Mouse (Mus musculus): ENCODE measurements around the gene Ltf. TPM values are rescaled to one million over a fixed set of nuclear protein-coding genes. Genes with fewer than 3 reads are reported as not detected.
A peak's percentile ranks its signal among the peaks of the same experiment; 100 is the strongest.

Ltf gene
- total RNA-seq, 1 experiment from 2014 or later: 1.6 TPM

DNA sequence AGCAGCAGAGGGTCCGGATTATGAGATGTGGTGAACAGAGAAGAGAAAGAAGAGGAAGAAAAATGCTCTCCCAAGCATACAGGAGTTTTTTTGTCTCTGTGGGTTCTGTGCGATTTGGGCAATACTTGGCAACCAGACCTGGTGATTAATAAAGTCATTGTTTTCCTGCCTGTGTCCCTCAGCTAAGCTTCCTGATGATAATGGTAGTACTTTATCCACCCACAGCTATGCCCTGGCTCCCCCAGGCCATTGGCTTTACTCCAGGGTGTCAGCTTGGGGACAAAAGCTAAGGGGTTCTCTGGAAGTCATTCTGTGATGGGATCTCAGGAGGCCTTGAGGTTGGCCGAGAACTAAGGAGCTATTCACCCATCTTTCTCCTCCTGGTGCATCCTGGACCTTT lies 7.0 kb upstream of the Ltf start:
- no peak for ATAC-seq (replicated peaks; ENCODE audit: insufficient number of reproducible peaks, low FRiP score, low TSS enrichment, poor library complexity, severe bottlenecking)

DNA sequence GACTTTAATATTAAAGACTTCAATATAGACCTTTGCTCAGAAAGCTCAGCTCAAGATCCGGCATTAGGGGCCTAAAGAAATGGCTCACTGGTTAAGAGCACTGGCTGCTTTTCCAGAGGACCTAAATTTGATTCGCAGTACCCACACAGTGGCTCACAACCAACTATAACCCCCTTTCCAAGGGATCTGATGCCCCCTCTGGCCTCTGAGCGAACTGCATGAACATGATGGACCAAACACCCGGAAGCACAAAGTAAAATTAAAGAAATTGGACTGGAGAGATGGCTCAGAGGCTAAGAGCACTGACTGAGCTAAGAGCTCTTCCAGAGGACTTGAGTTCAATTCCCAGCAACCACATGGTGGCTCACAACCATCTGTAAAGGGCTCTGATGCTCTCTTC lies 3.4 kb upstream of the Ltf start:
- ATAC-seq (replicated peaks; ENCODE audit: insufficient number of reproducible peaks, low FRiP score, low TSS enrichment, poor library complexity, severe bottlenecking): no peak

DNA sequence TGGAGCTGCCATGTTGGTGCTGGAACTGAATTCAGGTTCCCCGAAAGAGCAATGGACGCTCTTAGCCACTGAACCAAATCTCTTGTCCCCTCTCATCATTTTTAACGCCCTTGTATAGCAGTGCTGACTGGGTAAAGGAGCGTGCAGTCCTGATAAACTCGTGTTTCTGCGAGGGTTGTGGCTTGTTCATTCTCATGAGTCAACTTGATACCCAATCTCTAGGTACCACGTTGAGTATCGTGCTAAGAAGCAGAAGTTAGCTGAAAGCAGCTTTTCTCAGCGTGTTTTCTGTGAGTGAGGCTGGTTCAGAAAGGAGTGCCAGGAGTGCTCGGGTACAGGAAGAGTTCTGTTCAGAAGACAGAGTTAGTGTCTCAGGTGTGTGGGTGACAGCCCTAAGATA lies 7.7 kb downstream of the Ltf start:
- ATAC-seq (replicated peaks; ENCODE audit: insufficient number of reproducible peaks, low FRiP score, low TSS enrichment, poor library complexity, severe bottlenecking): no peak

DNA sequence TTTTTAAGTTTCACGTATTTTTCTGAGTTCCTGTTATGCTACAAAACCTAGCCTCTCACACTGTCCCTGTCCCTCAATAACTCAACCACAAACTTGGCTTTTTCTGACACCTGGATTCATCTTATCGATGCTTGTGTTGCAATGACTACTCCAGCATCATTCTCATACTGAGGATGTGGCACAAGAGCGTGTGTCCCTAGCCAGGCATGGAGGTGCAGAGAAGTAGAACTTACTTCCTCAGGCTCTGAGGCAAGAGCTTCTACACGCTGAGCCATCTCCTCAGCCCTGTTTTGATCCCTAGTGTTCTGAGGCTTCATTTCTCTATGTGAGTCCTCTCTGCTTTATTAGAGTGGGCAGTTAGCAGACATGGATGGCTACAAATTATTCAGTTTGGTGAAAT lies 14.6 kb downstream of the Ltf start:
- ATAC-seq (replicated peaks; ENCODE audit: insufficient number of reproducible peaks, low FRiP score, low TSS enrichment, poor library complexity, severe bottlenecking): peak; percentile 59; the same call in 1 of the 2 replicates

DNA sequence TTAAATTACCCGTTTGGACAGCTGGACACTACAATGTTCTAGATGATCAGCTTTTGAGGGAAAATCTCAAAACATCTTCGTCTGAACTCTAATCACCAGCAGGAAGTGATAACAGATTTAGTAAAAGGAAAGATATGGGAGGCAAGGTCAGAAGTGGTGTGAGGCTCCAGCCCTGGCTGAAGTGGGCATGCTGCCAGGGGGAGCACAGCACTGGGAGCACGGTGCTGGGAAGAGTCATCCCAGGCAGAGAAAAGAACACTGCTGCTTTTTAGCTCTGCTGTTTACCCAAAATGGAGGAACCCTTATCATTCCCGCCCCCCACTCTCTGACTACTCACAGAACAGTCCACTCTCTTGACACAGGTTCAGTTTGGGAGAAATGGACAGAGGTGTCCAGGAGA lies 20.9 kb downstream of the Ltf start:
- ATAC-seq (replicated peaks; ENCODE audit: insufficient number of reproducible peaks, low FRiP score, low TSS enrichment, poor library complexity, severe bottlenecking): no peak

DNA sequence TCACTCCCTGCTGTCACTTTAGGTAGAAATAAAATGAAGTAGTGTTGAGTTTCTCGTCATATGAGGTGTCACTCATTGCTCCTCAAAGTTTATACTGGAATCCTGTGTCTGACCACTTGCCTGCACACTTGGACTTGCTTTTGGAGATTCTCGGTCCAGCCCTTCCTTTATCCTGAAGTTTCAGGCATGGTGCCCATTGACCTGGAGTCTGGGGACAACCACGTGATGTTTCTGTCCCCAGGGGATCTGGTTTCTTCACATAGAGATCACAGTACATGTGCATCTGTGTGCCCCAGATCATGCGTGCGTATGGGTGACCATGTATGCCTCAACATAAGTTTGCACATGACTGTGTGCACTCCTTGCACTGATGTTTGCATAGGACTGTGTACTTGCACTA lies 23.2 kb downstream of the Ltf start:
- ATAC-seq (replicated peaks; ENCODE audit: insufficient number of reproducible peaks, low FRiP score, low TSS enrichment, poor library complexity, severe bottlenecking): no peak

DNA sequence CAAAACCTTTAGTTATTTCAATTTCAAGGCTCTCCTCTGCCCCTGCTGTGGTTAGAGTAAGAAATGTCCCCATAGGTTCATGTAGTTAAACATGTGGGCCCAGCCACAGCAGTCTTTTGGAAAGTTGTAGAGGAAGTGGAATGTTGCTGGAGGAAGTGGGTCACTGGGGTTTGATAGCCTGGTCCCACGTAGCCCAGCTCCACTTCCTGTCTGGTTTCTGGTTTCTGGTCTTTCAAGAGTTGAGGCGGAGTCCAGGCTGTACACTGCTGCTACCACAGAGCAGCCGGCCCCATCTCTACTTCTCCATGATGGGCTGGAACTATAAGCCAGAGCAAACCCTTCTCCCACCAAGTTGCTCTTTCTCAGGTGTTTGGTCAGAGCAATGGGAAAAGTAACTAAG lies 27.2 kb downstream of the Ltf start:
- ATAC-seq (replicated peaks; ENCODE audit: insufficient number of reproducible peaks, low FRiP score, low TSS enrichment, poor library complexity, severe bottlenecking): peak; percentile 92

DNA sequence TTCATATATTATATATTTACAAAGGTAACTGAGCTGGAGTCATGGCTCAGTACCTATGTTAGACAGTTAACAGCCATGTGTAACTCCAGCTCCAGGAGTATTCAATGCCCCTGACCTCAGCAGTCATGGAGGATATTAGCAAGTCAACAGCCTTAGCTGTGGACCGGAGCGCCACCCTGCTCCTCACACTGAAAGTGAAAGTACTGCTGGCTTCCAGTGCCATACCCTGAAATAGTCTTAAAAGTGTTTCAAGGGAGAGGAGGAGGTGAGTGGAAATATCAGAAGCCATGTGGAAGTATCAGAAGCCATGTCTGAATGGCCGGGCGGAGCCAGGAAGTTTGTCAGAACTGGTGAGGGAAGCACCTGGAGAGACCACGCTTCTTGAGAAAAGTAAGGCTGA lies 28.2 kb downstream of the Ltf start:
- ATAC-seq (replicated peaks; ENCODE audit: insufficient number of reproducible peaks, low FRiP score, low TSS enrichment, poor library complexity, severe bottlenecking): peak; percentile 37; the same call in 1 of the 2 replicates

DNA sequence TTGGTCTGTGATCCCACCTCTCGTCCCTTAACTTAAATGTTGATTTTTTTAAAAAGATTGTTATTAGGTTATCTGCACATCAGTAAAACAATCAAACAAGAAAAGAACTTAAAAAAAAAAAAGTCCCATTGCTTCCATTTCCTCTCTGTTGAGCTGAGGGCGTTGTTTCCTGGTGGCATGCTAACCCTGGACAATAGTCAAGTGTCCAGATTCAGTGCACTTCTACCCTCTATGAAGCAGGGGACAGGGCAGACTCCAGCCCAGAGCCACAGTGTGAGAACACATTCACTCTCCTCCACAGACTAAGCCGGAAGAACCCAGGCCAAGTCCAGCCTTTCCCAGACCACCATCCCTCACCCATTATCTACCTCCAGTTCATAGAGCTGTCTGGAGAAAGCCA lies 29.4 kb downstream of the Ltf start:
- no peak for ATAC-seq (replicated peaks; ENCODE audit: insufficient number of reproducible peaks, low FRiP score, low TSS enrichment, poor library complexity, severe bottlenecking)

DNA sequence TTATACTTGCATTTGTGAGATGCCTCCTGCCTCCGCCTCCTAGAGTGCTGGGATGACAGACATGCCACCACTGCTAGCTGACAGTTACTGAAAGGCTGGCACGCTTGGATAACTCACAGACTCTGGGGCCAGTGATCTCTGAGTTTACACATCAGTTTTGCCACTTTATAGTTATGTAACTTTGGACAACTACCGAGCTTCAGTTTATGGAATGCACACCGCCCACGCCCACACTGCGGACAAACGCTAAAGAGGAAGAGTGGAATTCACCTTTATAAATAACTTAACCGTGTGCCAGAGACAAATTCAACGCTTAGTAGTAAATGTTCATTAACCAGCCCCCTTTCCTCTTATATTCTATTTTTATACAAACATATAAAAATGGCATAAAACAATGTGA lies 35.9 kb downstream of the Ltf start:
- ATAC-seq (replicated peaks; ENCODE audit: insufficient number of reproducible peaks, low FRiP score, low TSS enrichment, poor library complexity, severe bottlenecking): no peak

DNA sequence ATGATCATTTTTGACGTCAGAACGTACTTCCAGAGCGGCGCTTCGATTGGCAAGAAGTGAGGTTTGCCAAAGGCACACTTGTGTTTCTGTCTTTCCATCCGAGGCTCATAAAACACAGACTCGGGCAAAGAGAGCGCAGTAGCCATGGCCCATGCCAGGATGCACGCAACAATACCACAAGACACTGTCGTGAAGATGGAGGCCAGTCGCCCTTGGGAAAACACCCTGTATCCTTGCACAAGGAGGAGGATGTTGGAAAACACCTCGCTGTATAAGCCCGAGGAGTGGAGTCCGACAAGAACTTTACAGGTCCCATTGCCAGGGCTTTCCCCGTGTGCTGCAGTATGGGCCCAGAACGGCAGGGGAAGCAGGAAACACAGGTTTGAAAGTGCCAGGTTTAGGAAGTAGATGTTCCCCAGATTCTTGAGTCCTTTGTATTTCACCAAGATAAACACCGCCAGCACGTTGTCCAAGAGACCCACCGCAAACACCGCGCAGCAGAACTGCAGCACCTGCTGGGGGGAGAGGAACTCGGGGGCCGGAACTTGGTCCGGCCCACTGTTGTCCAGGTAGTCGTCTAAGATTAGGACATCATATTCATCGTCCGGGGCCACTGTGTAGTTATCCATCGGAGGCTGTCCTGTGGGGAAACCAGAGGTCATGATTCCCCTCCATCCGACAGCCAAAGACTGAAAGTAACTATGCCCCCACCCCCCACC lies 36.9 kb downstream of the Ltf start:
- ATAC-seq (replicated peaks; ENCODE audit: insufficient number of reproducible peaks, low FRiP score, low TSS enrichment, poor library complexity, severe bottlenecking): no peak

DNA sequence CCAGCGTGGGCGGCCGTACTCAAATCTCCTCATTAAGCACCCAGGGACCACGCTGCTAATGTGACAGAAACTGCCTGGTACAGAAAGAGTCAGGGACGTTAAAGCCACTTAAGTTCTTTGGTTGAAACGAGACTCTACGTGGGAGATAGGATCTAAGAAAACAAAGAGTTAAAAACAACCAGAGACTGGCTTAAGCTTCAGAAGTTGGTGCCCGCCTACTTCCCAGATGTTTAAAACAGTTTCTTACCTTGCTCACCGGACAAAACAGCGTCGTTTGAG lies 37.4 kb downstream of the Ltf start:
- no peak for ATAC-seq (replicated peaks; ENCODE audit: insufficient number of reproducible peaks, low FRiP score, low TSS enrichment, poor library complexity, severe bottlenecking)

DNA sequence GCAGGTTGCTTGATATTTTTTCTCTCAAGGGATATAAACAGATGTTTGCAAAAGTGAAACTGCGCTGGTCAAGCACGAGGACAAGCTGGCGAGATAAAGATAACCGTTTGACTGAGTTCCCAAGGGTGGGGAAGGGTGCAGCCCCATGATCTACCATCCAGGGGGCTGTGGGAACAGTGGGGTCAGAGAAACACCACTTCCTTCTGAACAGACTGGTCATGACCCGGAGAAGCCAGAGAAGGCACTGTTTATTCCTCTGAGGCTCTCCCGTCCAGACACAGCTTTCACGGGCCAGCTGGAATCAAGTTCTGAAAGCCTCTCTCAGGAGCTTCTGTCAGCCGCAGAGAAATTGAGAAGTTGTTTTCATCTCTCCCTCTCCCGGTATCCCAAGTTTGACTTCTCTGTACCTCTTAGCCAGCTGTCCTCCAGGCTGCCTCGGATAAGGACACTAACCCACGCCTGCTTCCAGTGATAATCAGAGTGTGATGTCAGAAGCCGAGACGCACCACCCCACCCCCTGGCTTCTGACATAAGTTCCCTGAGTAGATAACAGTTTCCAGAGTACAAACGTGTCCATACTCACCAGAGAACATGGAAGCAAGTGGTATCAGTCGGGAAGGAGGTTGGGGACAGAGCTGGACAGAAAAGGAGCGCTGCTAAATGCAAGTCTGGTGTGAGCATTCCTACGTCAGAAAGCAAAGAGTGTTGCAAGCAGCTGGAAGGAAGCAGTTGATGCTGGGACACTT lies 37.9 kb downstream of the Ltf start, which contains the start of gene Ccrl2:
TSS of gene Ccrl2 (minus strand) at position 722 of the 746 bp plus-strand sequence.
- ATAC-seq (replicated peaks; ENCODE audit: insufficient number of reproducible peaks, low FRiP score, low TSS enrichment, poor library complexity, severe bottlenecking): peak; percentile 46; the same call in 1 of the 2 replicates

DNA sequence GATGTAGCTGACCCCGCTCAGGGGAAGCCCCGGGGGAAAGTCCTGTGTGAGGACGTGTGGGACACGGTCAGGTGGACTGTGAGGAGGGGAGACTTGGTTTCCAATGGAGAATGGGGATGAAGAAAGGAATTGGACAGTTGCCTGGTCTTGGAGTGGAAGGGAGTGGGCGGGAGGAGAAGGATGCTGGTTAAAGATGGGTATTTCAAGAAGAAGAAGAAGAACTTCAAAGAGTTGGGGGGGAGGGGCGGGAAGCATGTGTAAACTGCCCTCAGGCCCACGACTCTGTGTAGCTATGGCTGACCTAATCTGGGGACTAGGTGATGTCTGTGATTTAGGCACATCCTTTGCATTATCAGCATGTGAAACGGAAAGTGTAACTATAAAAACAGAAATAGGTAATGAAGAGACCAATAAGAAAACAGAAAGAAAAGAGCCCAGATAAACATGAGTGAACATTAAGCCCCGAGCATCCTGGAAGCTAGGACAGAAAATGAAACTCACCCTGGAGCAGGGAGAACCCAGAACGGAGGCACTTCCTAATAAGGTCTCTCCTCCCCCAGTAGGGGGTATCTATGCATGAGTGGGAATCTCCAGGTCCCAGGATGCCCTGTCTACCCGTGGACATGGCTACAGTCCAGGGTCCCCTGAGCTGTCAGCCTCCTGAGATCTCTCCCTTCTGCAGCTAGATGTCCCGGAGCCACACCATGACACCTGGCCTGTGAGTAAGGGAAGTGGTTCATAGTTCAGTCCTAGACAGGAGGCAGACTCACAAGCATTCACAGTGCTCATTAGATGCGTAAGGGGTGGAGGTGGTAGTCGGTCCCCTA lies 38.7 kb downstream of the Ltf start:
- no peak; the same call in 1 of the 2 replicates for ATAC-seq (replicated peaks; ENCODE audit: insufficient number of reproducible peaks, low FRiP score, low TSS enrichment, poor library complexity, severe bottlenecking)

DNA sequence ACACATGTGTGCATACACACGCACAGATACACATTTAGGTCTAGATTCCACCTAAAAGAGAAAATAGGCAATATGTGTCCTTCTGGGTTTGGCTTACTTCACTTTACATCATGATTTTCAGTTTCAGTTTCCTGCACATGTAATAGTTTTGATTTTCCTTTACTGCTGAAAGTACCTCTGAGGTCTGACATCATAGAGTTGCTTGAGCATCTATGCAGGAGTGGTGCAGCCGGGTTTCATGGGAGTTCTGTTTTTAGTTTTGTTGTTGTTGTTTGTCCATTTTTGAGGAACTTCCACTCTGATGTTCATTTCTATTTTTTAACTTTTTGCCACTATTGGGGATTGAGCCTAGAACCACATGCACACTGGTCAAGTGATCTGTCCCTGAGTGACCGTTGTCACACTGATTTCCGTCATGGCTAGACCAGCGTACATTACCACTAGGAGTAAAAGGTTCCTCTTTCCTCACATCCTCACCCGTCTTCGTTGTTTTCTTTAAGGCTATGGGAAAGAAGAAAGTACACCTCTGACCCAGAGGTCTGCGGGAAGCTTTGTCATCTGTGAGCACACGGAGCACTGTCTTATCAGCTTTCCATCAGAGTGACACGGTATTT lies 40.0 kb downstream of the Ltf start:
- ATAC-seq (replicated peaks; ENCODE audit: insufficient number of reproducible peaks, low FRiP score, low TSS enrichment, poor library complexity, severe bottlenecking): peak; percentile 71

DNA sequence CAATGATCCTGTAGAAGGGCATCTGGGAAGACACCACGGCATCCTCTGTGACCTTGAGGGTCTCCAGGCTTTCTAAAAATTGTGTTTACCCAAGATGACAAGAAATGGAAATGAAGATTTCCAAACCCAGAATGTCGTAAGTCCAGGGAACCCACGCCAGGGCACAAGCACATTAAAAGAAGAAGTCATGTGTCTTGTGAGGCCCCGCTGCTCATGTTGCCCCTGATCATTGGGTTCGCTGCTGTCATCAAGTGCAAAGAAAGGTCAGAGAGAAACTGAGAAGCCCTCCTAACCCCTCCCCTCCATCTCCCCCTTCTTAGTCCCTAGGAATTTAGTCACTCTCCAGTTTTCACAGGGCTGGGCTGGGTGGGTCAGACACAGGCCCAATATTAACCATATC lies 43.8 kb downstream of the Ltf start:
- no peak for ATAC-seq (replicated peaks; ENCODE audit: insufficient number of reproducible peaks, low FRiP score, low TSS enrichment, poor library complexity, severe bottlenecking)

DNA sequence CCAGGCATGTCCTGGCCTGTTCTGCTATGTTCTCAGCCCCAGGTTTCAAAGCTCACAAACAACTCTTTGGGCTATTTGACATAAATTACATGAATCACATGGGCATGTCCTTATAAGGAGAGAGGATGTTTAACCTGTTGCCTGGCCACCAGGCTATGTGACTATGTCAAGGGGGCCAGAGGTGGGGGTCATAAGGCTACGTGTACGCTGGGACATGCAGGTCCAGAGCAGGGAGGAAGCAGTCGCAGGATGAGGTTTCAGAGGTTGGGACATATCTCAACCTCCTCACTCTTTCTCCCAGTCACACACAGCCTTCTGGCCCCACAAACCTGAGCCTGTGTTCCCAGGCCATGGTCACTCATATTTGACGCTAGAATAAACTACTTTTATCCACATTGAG lies 48.0 kb downstream of the Ltf start:
- ATAC-seq (replicated peaks; ENCODE audit: insufficient number of reproducible peaks, low FRiP score, low TSS enrichment, poor library complexity, severe bottlenecking): no peak

DNA sequence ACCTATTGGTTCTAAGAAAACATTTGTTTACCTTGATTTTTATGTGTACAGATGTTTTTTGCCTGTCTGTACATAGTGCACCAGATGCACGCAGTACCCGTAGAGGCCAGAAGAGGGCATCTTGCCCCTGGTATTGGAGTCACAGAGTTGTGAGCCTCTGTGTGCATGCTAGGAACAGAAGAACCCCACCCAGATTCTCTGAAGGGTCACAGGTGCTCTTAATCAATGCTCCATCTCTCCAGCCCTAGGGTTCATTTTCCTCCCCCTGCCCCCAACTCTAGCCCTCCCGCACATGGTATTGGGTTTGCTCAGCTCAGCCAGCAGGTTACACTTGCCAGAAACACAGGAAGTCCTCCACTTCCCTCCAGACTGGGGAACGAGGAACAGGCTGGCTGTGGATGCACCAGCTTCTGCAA lies 51.5 kb downstream of the Ltf start:
- peak; percentile 77 for ATAC-seq (replicated peaks; ENCODE audit: insufficient number of reproducible peaks, low FRiP score, low TSS enrichment, poor library complexity, severe bottlenecking)

DNA sequence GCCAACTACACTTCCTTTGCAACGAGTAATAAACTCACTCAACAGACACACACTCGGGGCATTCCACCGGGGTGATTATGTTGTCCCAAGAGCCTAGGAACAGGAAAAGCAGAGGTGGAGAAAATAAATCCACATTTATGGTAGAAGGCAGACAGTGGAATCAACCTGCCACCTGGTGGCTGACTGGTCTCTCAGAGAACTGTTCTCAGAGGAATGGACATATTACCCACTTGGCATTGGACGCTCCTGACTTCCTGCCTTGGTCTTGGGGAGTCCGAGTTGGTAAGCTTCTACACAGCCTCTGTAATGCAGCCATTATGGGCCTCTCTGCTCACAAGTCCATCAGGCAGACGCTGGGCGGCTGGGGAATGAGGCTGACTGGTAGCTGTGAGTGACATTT lies 53.1 kb downstream of the Ltf start:
- ATAC-seq (replicated peaks; ENCODE audit: insufficient number of reproducible peaks, low FRiP score, low TSS enrichment, poor library complexity, severe bottlenecking): no peak
